Mouse (Mus musculus) E14TG2a.4 (cell line): Measurements from ENCODE around the gene Majin.

ENCODE experiments used
- CTCF ChIP-seq: conservative IDR thresholded peaks from 2 replicates; pipeline ENCODE4 v1.5.1; 2014; ENCODE audit warnings: low read length
- NANOG ChIP-seq: IDR thresholded peaks from 2 replicates; pipeline ENCODE4 v1.6.1; 2014; ENCODE audit warnings: borderline replicate concordance, low read length, mixed read lengths
- POU5F1 ChIP-seq: IDR thresholded peaks from 2 replicates; pipeline ENCODE4 v1.6.1; 2014; ENCODE audit warnings: low read length, borderline replicate concordance

- no peak for TF ChIP-seq CTCF
- no peak for TF ChIP-seq NANOG
- no peak for TF ChIP-seq POU5F1
Measured at GRCm38 (mm10) chr19:6144842-6145241, 39.3 kb upstream of the Majin start.
